Mouse (Mus musculus): ENCODE data around the gene Blm. TPM values are rescaled to one million over a fixed set of nuclear protein-coding genes. Genes with fewer than 3 reads are reported as not detected.

The Blm gene
- polyA plus RNA-seq, 1 experiment from 2014 or later = 54.7 TPM

DNA sequence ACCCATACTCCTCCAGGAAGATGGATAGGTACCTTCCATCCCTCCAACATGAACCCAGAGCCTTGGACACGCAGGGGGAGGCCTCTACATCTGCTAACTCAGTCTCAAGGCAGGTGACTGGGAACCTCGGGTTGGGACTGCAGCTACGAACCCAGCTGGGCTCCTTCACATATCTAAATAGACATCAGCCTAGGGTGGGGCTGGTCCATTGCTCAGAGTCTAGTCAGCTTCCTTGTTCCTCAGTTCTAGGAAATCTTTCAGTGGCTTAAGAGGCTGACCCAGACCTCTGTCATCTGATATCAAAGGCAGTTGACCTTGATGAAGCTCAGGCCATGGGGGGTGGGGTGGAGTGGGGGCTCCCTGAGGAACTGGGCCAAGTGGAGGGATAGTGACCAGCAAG, 115.6 kb downstream of the Blm start:
- H3K27ac ChIP-seq = no peak overlapping the region
- no peak for DNase-seq (ENCODE audit: extremely low spot score, low spot score)

DNA sequence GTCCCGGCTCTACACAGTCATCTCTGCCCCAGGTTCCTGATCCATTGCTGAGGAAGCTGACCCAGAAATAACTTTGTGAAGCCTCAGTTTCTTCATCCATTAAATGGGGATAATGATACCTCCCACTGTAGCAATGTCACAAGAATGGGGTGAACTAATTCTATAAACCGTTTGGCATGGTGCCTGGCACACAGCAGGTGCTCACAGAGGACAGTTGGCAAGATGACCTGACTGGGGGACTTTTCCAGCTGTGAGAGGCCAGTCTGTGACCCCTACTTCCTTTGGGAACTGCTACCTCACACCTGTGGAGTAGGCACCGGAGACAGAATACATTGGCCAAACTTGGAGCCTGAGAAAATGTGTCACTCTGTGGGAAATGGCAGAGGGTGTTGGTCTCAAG, 116.9 kb downstream of the Blm start:
- Histone ChIP-seq H3K9me3 (no peaks in the 10 kb centered on the region), H3K36me3 (replicated peaks) (no peaks in the 10 kb centered on the region), H3K27ac (no peak overlapping the region), H3K27me3 (ENCODE audit: poor library complexity, severe bottlenecking) (no peaks in the 10 kb centered on the region; the same call in 1 of the 2 replicates), H3K4me3 (no peak overlapping the region), H3K4me1 (peaks cover 5% of the 10 kb centered on the region)
- 87% methylated on average over 3 of the region's 3 CpGs for WGBS
- DNase-seq (ENCODE audit: extremely low spot score, low spot score) = no peak

More for the DNA sequence above, 115.6 kb downstream of the Blm start:
- Histone ChIP-seq H3K27me3 (ENCODE audit: poor library complexity, severe bottlenecking) (no peaks in the 10 kb centered on the region; the same call in 1 of the 2 replicates), H3K36me3 (replicated peaks) (no peaks in the 10 kb centered on the region), H3K4me1 (peaks cover 9% of the 10 kb centered on the region), H3K4me3 (no peak overlapping the region), H3K9me3 (no peaks in the 10 kb centered on the region)
- 79% methylated on average over 3 of the region's 3 CpGs for WGBS

DNA sequence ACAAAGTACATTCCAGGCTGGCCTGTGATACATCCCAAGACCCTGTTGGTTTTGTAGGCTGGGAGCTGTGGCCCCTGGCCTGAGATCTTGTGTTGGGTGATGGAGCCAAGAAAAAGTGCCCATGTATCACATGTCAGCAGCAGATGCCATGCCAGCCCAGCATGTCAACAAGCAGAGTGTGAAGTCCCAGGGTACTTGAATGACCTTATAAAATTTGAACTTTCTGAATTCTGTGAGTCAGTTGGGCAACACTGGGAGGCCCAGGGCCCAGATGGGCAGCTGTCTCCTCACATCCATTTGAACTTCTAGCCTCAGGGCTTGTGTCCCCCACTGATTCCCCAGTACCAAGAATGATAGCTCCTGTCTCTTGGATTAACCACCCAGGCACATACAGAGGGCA, 117.3 kb downstream of the Blm start:
- H3K4me3 ChIP-seq = no peak overlapping the region
- peaks cover 1% of the 10 kb centered on the region; the same call in 1 of the 2 replicates for H3K4me1 ChIP-seq
- H3K36me3 ChIP-seq (replicated peaks) = no peaks in the 10 kb centered on the region
- DNase-seq (ENCODE audit: extremely low spot score, low spot score) = no peak
- H3K27me3 ChIP-seq (ENCODE audit: poor library complexity, severe bottlenecking) = no peaks in the 10 kb centered on the region; the same call in 1 of the 2 replicates
- H3K27ac ChIP-seq = no peak overlapping the region
- H3K9me3 ChIP-seq = no peaks in the 10 kb centered on the region

DNA sequence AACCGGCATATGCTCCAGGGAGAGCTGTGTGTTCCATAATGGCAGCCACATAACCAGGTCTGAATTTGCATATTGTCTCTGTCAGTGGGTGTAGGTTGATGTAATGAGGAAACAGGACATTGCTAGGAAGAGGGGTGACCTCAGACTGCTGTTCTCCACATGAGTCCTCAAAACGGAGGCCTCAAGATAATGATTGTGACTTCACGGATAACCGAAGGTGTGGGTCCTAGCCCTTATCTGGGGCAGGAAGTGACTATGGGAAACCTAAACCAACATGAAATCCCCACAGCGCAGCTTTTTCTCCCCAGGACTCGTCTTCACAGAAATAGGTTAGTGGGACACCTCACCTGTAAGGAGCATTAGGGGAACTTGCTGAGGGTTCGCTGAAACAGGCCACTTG, 118.0 kb downstream of the Blm start:
- H3K27ac ChIP-seq = no peak overlapping the region

DNA sequence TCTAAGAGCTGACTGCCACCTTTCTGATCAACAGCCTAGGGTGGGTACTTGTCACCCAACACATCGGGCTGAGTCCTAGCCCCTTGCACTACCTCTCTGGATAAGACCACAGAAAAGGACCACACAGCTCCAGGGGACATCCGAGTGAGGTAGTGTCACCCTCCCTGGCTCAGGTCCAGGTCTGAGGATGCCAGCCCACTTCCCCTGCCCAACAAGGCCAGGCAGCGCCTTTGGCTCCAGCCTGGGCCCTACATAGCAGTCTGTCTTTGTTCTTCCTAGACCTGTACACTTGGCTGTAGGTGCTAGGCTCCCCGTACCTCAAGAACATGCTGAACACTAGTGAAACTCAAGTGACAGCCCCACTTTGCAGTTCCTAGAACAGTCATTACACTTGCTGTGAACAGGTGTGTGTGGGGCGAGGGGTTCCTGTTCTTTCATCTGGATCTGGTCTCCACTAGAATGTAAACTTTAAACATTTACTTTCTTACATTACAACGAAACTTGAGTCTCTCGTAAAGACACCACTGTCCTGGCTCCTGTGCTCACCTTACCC, 120.5 kb downstream of the Blm start:
- Histone ChIP-seq H3K27me3 (ENCODE audit: poor library complexity, severe bottlenecking) (no peaks in the 10 kb centered on the region), H3K4me1 (0 out of 2 replicates have a peak, but pooled peaks cover 6% of the 10 kb centered on the region), H3K27ac (no peak overlapping the region), H3K4me3 (no peak overlapping the region), H3K9me3 (no peaks in the 10 kb centered on the region), H3K36me3 (replicated peaks) (no peaks in the 10 kb centered on the region)
- DNase-seq (ENCODE audit: extremely low spot score, low spot score) = no peak
- WGBS = 89% methylated on average over 7 of the region's 7 CpGs

More for the DNA sequence above, 118.0 kb downstream of the Blm start:
- 93% methylated on average over 7 of the region's 7 CpGs for WGBS
- Histone ChIP-seq H3K27me3 (ENCODE audit: poor library complexity, severe bottlenecking) (no peaks in the 10 kb centered on the region), H3K4me3 (no peak overlapping the region), H3K9me3 (no peaks in the 10 kb centered on the region), H3K4me1 (0 out of 2 replicates have a peak, but pooled peaks cover 5% of the 10 kb centered on the region), H3K36me3 (replicated peaks) (no peaks in the 10 kb centered on the region)
- no peak for DNase-seq (ENCODE audit: extremely low spot score, low spot score)

DNA sequence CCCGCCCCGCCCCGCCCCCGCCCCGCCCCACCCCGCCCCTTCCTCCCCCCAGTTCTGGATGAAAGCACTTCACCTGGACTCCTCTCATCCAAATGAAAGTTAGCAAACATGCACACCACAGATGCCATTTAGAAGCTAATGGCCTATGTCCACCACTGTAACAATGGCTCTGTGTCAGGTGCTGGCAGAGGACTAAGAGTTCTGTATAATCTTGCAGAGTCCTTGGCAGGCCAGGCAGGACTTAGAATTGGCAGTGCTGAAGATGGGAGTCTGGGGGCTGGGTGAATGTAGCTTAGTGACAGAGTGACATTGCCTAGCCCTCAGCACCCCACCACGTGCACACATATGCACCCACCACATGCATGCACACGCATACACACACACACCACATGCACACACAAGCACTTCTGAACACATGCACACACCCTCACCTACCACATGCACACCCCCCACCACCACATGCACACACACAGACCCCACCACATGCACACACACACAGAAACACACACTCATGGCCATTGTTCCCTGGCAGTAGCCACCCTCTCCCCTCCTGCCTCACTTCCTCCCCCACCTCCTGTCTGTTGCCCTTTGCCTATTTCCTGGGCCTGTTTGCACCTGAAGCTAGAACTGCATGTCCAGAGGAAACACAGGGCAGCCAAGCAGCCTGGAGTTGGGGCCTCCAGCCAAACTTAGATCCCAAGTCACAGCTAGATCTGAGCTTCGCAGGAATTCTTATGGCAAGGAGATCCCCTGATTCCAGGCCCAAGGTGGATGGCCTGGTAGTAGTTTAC, 121.2 kb downstream of the Blm start:
- 0 out of 2 replicates have a peak, but pooled peaks cover 6% of the 10 kb centered on the region for H3K4me1 ChIP-seq
- H3K27me3 ChIP-seq (ENCODE audit: poor library complexity, severe bottlenecking) = no peaks in the 10 kb centered on the region
- no peak overlapping the region for H3K4me3 ChIP-seq
- no peak for DNase-seq (ENCODE audit: extremely low spot score, low spot score)
- no peaks in the 10 kb centered on the region for H3K9me3 ChIP-seq
- no peaks in the 10 kb centered on the region for H3K36me3 ChIP-seq (replicated peaks)
- no peak overlapping the region for H3K27ac ChIP-seq
- 74% methylated on average over 9 of the region's 9 CpGs for WGBS

DNA sequence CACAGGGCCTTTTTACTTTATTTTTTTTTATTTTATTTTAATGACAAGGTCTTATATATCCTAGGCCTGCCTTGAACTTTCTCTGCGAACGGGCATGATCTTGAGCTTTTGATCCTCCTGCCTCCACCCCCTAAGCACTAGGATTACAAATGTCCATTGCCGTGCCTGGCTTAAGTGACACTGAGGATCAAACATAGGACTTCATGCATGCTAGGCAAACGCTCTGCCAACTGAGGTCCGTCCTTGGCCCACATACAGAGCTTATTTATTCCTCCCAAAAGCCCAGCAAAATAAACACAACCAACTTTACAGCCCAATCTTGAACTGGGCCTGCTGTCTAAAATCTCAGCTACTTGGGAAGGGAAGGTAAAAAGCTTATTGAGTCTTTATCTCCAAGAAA, 122.1 kb downstream of the Blm start:
- WGBS = 82% methylated on average over 5 of the region's 5 CpGs
- Histone ChIP-seq H3K4me3 (no peak overlapping the region), H3K36me3 (replicated peaks) (no peaks in the 10 kb centered on the region), H3K27ac (no peak overlapping the region), H3K9me3 (no peaks in the 10 kb centered on the region), H3K27me3 (ENCODE audit: poor library complexity, severe bottlenecking) (no peaks in the 10 kb centered on the region), H3K4me1 (0 out of 2 replicates have a peak, but pooled peaks cover 6% of the 10 kb centered on the region)
- DNase-seq (ENCODE audit: extremely low spot score, low spot score) = no peak

DNA sequence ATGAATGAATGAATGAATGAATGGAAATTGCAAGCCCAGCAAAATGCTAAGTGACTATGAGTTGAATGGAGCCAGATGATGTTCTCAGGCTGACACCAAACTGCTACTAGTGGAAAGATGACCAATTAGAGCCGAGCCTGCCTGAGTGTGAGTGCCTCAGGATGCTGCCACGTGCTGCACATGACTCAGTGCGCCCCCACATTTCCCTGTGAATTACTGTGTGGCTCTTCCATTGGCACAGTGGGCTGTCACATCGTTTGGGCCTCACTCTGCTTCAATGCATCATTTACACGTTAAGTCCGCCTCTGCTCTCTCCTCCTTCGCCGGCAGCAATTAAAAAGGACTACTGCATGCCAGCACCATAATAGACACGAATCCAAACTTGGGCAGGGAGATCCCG, 122.6 kb downstream of the Blm start:
- H3K4me3 ChIP-seq = no peak overlapping the region
- WGBS = 78% methylated on average over 10 of the region's 10 CpGs
- no peaks in the 10 kb centered on the region for H3K36me3 ChIP-seq (replicated peaks)
- H3K27ac ChIP-seq = no peak overlapping the region
- 0 out of 2 replicates have a peak, but pooled peaks cover 6% of the 10 kb centered on the region for H3K4me1 ChIP-seq
- no peak for DNase-seq (ENCODE audit: extremely low spot score, low spot score)
- no peaks in the 10 kb centered on the region for H3K9me3 ChIP-seq
- H3K27me3 ChIP-seq (ENCODE audit: poor library complexity, severe bottlenecking) = no peaks in the 10 kb centered on the region

DNA sequence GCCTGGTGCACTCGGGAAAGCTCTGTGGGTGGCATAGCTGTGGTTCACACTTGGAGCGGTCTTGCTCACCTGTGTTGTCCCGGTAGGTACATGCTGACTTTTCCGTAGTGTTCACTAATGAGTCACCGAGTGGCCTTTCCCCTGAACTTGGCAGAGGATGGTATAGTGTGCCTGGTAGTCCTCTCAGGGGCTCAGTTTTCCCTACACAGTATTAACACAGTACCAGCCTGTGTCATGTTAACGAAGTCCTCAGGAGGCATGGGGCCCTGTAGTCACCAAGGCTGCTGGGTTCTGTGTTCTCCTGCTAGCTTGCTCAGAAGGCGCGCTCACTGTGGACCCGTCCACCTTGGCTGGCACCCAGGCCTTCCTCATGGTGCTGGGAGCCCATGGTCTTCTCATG, 124.5 kb downstream of the Blm start:
- no peak overlapping the region for H3K27ac ChIP-seq

DNA sequence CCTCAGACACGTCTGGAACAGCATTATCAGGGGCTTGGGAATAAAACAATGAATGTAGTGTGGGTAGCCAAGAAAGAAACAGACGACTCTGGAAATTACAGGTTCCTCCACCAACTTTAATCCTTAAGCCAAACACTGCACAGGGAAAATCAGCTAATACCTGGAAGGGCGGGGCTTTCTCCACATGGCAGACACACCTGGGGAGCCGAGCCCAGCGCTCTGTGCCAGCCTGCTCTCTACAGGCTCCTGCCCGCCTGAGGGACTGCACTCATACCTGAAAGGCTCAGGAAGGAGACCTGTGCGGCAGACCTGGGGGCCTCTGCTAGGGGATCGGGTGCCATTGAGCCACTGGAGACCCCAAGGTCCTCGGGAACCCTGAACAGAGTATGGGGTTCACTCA, 127.2 kb downstream of the Blm start:
- Histone ChIP-seq H3K4me1 (peaks cover 12% of the 10 kb centered on the region; the same call in 1 of the 2 replicates), H3K9me3 (no peaks in the 10 kb centered on the region), H3K27me3 (ENCODE audit: poor library complexity, severe bottlenecking) (peaks cover 31% of the 10 kb centered on the region), H3K36me3 (replicated peaks) (no peaks in the 10 kb centered on the region), H3K27ac (no peak overlapping the region), H3K4me3 (no peak overlapping the region)
- WGBS = 76% methylated on average over 9 of the region's 9 CpGs
- no peak for DNase-seq (ENCODE audit: extremely low spot score, low spot score)

More for the DNA sequence above, 124.5 kb downstream of the Blm start:
- 0 out of 2 replicates have a peak, but pooled peaks cover 6% of the 10 kb centered on the region for H3K4me1 ChIP-seq
- H3K4me3 ChIP-seq = no peak overlapping the region
- H3K27me3 ChIP-seq (ENCODE audit: poor library complexity, severe bottlenecking) = peaks cover 9% of the 10 kb centered on the region
- DNase-seq (ENCODE audit: extremely low spot score, low spot score) = no peak
- 83% methylated on average over 9 of the region's 9 CpGs for WGBS
- H3K36me3 ChIP-seq (replicated peaks) = no peaks in the 10 kb centered on the region
- H3K9me3 ChIP-seq = no peaks in the 10 kb centered on the region

DNA sequence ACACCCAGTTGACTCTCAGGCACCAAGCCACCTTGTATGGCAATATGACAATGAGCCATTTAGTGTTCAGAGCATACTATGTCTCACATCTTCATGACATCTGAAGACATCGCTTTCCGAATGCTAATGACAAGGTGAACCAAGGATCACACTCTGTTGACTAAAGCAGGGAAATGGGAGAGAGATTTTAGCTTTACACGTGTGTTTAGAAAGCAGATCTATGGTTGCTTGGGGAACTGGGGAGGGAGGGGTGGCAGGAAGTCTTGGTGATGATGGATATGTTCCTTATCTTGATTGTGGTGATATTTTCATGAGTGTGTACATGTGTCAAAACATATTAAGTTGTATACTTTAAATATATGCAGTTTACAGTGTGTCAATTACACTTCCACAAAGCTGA, 128.7 kb downstream of the Blm start:
- WGBS = 93% methylated on average over 3 of the region's 3 CpGs
- Histone ChIP-seq H3K9me3 (no peaks in the 10 kb centered on the region), H3K4me1 (peaks cover 16% of the 10 kb centered on the region), H3K36me3 (replicated peaks) (no peaks in the 10 kb centered on the region), H3K27me3 (ENCODE audit: poor library complexity, severe bottlenecking) (peaks cover 31% of the 10 kb centered on the region), H3K27ac (no peak overlapping the region), H3K4me3 (no peak overlapping the region)
- DNase-seq (ENCODE audit: extremely low spot score, low spot score) = no peak

DNA sequence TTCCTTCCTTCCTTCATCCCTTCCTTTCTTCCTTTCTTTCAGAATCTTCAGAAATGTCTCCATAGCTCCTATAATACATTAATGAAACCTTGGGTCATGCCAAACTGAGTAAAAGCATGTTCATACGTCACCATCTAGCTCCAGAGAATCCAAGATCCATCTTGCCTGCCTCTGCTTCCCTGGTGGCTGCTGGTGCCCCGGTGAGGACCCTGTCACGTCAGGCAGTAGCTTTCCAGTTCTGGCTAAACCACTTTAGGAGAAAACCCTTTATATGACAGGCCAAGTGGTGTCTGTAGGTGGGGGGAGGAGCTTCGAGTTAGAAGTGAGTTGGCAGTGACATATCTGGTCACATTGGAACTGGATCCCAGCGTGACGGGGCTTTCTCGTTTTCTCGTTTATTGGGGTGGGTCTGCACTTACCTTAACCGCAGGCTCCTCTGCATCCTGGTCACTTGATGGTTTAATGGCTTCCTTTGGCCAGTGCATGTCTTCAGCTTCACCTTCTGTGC, 129.7 kb downstream of the Blm start, which contains the start of gene Furin:
Gene Furin (minus strand): TSS at position 249 of the 508 bp plus-strand sequence.
- no peak for DNase-seq (ENCODE audit: extremely low spot score, low spot score)
- no peak within 1 kb of the TSS for H3K27ac ChIP-seq
- no peaks in the 10 kb centered on the region for H3K36me3 ChIP-seq (replicated peaks)
- H3K27me3 ChIP-seq (ENCODE audit: poor library complexity, severe bottlenecking) = peaks cover 31% of the 10 kb centered on the region
- H3K9me3 ChIP-seq = no peaks in the 10 kb centered on the region
- H3K4me1 ChIP-seq = peaks cover 26% of the 10 kb centered on the region
- WGBS = 84% methylated on average over 9 of the region's 9 CpGs
- H3K4me3 ChIP-seq = no peak within 1 kb of the TSS

All from forebrain, embryonic 10.5 days (tissue).